Mouse (Mus musculus) cerebellum, adult 8-10 months (tissue): ENCODE results near the gene Olfr1216.
"Not testable (repeated sequence)": the region's sequence is repeated elsewhere in the genome, so short reads cannot be mapped to it uniquely, and the experiment has no call there.

Experiments
- DNase-seq: peaks from one replicate; pipeline ENCODE4 v3.0.0; 2022

Olfr1216 gene

GRCm38 (mm10) chr2:89018240-89018639 lies at the start of gene Olfr1216:
Olfr1216 (minus strand) TSS chr2:89018340.
- no peak for DNase-seq

GRCm38 (mm10) chr2:89061087-89061486 lies 42.9 kb upstream of the Olfr1216 start, which contains the start of gene Olfr1218:
Olfr1218 (minus strand) TSS chr2:89061187.
- no peak for DNase-seq

- DNase-seq: no peak
These were observed 13.8 kb upstream of the Olfr1216 start, which contains the start of gene Olfr1217 for GRCm38 (mm10) chr2:89031965-89032364. Olfr1217 (minus strand) TSS chr2:89032065.

- DNase-seq: not testable (repeated sequence)
These were observed 3.3 kb upstream of the Olfr1216 start for GRCm38 (mm10) chr2:89021436-89021835.

- DNase-seq: no peak
These were observed 11.3 kb downstream of the Olfr1216 start, which contains the start of gene Olfr1215 for GRCm38 (mm10) chr2:89006873-89007272. Olfr1215 (minus strand) TSS chr2:89006973.

GRCm38 (mm10) chr2:88992553-88992952 lies 25.6 kb downstream of the Olfr1216 start, which contains the start of gene Olfr1214:
Olfr1214 (minus strand) TSS chr2:88992653.
- no peak for DNase-seq

GRCm38 (mm10) chr2:88980181-88980580 lies 38.0 kb downstream of the Olfr1216 start, which contains the start of gene Gm13762:
Gm13762 (minus strand) TSS chr2:88980281.
- no peak for DNase-seq
